Mouse (Mus musculus) kidney, postnatal 14 days (tissue): ENCODE results near the gene Clip2.

Experiments
- DNase-seq: peaks from one replicate; pipeline ENCODE4 v3.0.0; 2022; ENCODE audit warnings: mixed read lengths

Clip2 gene

DNA sequence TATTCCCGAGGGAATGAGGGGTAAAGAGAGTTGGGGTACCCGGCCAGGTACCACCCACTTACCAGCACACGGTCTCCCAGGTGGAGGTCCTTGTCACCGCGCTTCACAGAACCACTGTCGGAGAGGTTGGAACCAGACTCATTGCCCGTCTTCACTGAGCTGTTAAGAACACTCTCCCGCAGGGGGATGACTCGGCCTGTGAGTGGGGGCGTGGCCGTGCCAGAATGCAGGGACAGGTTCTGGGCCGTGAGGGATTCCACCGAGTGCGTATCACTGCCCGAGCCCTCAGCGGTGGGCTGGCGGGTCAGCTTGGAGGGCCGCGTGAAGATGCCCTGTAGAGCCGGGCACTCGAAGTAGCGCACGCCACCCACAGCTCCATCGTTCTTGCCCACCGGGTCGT is 29.7 kb downstream of the Clip2 start:
- no peak for DNase-seq

DNA sequence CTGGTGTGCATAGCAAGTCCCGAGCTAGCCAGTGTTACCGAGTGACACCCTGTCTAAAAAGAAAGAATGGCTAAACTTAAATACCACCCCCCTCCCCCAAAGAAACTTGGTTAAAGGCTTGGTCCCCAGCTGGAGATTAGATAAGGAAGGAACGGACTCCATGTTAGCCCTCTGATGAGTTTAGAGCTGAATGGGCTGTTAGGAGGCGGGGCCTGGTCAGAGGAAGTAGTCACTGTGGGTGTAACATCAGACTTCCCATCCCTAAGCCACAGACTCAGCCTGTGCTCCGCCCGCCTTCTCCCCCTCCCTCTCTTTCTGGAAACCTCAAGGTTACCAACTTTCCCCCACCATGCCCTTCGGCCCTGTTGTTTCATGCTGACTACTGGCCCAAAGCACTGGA is 30.4 kb downstream of the Clip2 start:
- DNase-seq, result no peak

DNA sequence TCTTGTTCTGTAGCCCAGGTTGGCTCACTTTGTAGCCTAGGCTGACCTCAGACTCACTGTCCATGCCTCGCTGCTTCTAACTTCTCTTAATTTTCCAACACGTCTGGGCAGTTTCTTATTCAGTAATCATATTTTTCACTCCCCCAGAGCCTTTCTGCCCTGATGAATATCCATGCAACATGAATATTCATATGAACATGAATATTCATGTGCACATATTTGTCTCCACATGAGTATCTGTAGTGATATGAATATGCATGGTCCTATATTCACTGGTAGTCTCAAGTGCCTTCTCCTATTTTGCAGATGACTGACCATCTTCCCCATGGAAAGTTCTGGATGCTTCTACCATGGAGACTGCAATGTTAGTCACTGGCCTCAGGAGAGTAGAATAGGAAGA is 31.1 kb downstream of the Clip2 start:
- no peak for DNase-seq

DNA sequence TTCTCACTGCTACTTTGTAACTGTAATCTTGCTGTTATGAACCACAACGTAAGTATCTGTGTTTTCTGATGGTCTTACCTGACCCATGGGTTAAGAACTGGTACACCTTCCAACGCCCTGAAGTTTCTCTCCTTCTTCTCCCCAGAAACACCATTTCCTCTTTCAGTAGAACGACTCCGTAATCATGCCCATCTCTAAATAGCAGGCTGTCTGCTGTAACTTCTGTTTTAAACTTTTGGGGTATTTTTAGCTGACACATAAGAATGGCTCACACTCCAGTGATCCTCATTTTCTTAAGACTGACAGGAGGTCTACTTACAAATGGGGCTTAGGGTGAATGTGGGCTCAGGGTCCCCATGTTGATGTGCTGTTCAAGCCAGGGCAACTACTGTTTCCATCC is 32.1 kb downstream of the Clip2 start:
- DNase-seq, result no peak

DNA sequence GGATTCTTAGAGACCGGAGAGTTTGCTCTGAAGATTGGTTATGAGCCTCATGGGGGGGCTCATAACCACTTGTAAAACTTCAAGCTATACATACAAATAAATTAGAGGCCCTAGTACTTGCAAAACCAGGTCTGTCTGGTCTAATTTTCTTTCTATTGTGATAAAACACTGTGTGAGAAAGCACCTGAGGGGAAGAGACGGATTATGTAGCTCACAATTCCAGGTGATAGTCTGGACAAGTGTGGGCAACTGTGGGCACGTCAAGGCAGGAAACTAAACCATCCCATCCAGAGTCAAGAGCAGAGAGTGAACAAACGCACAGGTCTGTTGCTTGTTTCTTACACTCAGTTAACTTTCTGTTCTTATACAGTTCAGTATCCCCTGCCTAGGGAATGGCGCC is 32.8 kb downstream of the Clip2 start:
- DNase-seq, result no peak

DNA sequence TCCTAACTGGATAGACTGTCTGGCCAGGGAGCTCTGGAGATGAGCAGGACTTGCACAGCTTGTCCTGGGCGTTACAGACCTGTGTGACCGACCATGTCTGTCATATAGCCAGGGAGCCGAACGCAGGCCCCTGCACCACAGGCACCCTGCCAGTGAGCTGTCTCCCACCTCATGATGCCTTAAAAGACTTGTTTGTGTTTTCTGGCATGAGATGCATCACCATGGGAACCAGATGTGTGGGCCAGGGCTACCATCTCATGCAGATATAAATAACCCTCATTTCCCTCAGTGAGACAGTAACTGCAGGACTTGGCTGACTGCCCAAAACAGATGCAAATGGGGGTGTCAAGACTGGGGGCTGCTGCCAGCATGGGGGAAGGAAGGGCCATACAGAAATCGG is 40.1 kb downstream of the Clip2 start:
- DNase-seq, result no peak

DNA sequence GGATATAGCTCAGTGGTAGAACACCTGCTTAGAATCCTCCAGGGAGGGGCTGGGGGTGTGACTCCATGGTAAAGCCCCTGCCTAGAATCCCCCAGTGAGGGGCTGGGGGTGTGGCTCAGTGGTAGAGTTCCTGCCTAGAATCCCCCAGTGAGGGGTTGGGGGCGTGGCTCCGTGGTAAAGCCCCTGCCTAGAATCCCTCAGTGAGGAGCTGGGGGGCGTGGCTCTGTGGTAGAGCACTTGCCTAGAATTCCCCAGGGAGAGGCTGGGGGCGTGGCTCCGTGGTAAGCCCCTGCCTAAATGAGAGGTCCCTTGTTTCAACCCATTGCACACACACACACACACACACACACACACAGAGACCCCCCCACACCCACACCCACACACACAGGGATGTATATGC is 42.0 kb downstream of the Clip2 start:
- DNase-seq, result no peak

DNA sequence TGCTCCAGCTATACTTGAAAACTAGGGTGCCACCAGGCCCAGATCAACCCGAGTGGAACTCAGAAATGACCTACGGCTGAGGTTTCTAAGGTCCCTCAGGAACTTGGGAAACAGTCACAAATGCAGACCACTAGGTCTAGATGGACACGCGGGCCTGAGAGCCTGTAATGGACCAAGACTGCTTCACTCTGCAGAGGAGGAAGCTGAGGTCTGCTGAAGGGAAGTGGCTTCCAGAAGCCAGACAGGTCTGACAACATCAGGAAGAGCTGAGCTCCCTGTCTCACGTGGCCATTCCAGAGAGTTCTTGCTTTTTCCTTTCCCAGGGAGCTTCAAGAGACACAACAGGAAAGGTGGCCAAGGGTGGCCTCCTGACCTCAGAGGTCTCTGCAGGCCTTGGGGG is 43.3 kb downstream of the Clip2 start:
- DNase-seq, result no peak

DNA sequence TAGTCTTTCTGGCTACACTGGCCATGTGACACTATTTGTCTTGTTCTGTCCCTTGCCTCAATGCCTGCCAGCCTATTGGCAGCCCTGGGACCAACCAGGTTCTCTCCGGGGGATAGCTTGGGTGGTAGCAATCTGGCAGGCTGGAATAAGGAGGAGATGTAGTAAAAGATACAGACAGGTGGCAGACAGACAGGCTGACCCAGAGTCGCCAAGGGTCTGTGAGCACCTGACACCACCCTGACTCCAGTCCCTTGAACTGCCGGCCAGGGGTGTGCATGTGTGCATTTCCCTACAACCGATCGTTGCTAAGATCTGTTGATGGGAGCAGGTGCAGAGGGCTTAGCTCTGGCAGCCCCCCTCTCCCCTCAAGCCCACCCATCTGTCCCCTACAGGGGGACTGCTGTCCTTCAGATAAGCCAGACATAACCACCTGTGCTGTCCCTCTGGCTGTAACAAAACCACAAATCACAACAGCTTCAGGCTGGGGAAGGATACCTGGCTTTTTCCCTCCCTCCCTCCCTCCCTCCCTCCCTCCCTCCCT is 44.3 kb downstream of the Clip2 start:
- no peak for DNase-seq

DNA sequence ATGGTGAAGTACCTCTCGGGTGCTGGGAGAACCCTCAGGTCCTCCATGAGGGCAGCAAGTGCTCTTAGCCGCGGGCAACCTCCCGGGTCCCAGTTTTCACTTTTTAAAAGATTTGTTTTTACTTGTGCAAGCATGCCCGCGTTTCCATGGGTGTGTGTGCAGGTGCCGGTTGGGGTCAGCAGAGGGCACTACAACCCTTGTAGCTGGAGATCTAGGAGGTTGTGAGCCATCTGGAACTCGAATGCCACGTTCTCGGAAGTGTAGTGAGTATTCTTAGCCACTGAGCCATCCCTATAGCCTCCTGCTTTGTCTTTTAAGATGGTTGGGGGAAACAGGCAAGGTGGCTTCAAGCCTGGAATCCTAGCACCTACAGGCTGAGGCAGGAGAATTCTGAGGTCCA is 44.9 kb downstream of the Clip2 start:
- DNase-seq, result peak; percentile 74

DNA sequence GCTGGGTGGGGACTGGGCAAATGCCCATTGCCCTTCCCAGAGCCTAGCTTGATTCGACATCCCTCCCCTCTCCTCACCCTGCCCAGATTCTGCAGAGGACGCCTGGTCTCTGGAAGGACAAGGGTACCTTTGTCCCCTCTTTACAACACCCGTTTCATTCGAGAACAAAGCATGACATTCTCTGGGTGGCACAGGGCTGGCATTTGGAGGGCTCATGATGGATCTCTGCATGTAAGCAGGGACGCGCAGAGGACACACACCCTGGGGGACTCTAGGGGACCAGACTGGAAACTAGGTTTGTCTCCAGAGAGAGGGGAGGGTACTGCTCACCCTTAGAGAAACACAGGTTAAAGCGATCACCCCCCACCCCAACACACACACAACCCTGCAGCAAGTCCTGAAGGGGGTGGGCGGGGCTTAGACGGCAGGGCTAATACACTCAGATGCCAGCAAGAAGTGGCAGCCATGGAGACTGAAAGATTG is 46.4 kb downstream of the Clip2 start:
- no peak for DNase-seq

DNA sequence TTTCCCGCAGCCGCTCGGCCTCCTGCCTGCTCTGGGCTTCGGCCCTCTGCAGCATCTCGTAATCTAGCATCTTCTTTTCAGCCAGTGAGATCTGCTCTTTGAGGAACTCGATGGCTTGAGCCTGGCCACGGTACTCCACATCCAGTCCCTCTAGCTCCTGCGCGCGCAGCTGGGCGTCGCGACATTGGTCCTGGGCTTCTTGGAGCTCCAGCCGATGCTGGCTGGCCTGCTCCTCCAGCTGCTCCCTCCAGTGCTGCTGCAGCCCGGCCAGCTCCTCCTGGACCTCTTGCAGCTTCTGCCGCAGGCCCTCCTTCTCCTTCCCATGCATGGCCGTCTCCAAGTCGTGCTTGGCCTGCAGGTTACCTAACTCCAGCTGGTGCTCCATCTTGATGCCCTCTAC is 49.6 kb downstream of the Clip2 start:
- no peak for DNase-seq

DNA sequence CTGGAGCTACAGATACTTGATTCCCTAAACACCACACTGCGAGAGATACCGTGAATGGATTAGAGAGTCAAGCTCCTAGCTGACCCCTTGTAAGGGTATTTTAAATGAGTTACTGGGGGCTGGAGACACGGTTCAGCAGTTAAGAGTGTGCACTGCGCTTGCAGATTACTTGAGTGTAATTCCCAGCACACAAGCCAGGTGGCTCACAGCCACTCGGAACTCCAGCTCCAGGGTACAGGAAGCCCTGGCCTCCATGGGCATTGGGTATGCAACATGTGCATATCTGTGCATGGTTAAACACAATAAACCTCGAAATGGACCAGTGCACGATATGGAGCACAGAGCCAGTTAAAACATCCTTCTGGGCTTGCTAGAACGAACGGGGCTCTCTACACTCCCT is 50.8 kb downstream of the Clip2 start:
- DNase-seq, result peak; percentile 32

DNA sequence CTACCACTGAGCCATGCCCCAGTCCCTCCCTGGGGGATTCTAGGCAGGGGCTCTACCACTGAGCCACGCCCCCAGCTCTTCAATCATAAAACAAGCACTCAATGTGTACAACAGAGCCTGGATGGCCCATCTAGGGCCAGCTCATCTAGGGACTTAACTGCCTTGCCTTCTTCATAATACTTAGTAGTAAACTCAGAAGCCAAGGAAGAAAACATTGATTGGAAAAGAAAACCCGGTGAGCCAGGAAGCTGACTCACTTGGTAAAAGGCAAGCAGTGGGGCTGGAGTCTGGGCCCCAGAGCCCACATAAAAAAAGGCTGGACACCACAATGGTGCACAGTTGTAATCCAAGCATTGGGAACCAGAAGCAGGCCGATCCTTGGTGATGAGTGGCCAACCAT is 51.6 kb downstream of the Clip2 start:
- no peak for DNase-seq

DNA sequence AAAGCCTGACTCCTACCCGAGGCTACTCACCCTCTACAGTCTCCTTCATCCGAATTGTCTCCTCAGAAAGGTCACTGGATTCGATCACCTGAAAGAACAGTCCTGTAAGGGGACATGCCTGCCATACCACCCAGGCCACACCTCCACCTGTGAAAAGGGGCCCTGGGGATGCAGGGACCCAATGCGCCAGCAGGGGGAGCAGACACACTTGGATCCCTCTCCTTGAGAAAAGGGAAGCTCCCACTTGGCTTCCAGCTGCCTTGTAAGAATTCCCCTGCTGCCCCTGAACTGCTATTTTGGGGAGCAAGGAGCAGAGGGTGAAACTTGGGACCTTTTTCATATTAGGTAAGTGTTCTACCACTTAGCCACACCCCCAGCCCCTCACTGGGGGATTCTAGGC is 52.2 kb downstream of the Clip2 start:
- peak; percentile 69 for DNase-seq

DNA sequence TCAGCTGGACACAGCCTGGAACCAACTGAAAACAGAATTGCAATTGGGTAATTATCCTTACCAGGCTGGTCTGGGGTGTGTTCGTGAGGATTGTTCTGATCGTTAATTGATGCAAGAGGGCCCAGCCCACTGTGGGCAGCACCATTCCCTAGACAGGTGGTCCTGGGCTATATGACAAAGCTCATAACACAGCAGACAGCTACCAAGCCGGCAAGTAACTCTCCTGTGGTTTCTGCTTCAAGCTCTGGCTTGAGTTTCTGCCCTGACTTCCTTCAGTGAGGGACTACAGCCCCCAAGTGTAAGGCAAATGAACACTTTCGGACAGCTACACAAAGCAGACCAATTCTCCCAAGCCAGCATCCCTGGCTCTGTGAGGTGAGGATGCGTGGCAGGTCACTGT is 55.2 kb downstream of the Clip2 start:
- DNase-seq, result no peak

DNA sequence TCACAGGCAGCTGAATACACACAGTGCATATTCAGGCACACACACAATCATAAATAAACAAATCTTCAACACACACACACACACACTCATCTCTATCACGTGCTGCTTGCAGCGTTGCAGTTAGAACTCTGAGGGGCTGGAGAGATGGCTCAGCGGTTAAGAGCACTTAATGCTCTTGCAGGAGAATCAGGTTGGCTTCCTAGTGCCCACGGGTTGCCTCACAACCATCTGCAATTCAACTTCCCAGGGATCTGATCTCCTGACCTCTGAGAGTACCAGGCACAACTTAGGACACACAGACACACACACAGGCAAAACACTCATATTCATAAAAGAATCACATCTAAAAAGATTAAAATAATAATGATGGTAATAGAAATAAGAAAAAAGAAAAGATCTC is 56.4 kb downstream of the Clip2 start:
- DNase-seq, result no peak

DNA sequence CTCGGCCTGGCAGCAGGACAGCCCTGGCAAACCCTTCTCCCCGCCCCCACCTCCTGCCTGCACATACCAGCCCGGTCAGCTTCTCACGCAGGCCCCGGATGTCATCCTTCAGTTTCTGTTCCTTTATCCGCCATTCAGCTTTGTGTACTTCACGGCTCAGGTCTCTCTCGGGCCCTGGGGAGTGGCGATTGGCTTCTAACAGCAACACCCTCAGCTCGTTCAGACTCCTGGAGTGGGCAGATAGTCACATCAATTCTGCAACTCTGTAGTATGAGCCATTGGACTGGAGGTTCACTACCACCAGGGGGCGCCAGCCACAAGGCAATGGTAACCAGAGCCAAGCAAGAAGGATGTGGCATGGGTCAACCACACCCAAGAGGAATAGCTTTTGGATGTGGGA is 58.1 kb downstream of the Clip2 start:
- peak; percentile 91 for DNase-seq

DNA sequence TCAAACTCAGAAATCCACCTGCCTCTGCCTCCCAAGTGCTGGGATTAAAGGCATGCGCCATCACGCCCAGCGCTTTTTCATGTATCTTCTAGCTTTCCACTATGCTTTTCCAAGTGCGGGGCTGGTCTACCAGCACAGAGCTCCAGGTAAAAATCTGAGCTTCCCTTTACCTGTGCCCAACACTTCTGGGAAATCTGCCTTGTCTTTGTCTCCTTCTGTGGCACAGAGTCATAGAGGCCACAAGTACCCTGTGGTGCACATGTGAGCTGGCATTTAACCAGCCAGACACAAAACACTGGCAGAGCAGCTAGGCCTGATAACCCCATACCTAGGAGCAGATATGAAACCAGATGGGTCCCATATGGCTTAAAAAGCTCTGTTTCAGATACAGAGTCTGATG is 59.3 kb downstream of the Clip2 start:
- no peak for DNase-seq

DNA sequence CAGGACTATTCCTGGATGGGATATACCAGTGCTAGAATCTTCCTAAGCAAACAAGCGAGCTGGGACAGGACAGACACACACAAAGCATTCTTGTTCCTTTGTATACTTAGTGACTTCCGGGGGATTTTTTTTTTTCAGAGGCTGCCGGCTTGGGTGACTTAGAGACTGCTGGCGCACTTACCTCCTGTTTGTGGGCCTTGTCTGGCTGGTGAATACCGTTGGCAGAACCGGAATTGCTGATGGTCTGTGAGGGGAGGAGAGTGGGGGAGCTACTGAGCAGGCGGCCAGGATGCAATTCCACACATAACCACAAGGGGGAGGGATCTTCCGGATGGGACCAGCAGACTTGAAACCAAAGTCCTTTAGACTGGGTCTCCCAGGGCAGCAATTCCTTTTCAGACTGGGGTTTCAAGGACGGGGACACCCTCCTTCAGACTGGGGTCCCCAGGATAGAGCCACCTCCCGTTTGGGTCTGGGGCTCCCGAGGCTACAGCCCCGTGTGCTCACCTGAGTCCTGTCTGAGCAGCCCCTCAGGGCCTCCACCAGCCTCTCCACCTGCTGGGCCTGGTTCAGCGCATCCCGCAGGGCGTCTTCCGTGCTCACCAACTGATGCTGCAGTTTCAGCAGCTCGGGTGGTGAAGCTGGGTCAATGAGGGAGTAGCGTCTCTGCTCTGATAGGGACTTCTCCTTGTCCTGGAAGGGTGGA is 60.4 kb downstream of the Clip2 start:
- peak; percentile 88 for DNase-seq

DNA sequence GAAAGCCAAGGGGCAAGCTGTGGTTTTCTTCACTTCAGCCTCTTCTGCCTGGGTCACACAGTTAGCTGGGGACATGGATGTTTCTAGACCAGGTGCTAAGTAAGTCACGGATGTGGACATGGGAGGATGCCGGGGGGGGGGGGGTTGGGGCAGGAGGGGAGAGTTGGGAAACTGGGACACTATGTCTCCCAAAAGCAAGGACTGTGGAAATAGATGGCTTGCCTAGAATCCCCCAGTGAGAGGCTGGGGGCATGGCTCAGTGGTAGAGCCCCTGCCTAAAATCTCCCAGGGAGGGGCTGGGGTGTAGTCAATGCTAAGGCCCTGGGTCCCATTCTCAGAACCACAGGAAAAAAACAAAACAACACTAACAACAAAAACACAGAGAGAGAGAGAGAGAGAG is 61.0 kb downstream of the Clip2 start:
- DNase-seq, result no peak

DNA sequence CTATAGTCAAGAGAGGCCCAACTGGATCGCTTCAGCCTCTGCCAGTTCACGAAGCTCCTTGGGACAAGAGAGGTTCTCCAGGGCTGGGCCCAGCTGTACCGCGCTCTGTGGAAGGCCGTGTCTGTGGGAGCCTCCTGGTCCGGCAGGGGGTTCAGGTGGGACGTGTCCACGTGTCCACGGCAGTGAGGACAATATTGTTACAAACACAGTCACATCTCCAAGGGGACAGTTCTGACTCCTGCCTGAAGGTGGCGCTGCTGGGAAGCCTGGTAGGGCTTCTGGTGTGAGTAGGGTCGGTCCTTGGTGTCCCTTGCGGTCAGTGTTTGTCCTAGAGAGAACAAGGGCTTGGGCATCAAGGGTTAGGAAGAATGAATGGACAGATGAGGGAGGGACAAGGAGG is 61.8 kb downstream of the Clip2 start:
- DNase-seq, result no peak

DNA sequence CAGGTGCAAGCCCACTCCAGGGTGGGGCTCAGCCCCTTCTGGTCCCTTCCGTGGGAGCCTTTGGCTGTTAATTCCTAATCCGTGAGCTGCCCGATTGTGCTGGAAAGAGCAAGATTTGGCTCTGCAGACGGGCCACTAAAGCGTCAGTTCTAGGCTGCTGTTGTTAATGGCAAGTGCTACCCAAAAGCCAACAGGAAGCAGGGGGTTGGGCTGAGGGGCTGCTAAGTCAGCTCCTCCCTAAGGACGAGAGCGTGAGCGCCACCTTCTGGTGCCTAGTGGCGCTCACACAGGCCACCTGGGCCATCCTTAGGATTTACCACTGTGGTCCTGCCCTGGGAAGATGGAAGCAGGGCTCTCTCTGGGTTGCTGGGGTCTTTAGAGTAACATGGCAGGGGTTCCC is 62.7 kb downstream of the Clip2 start:
- peak; percentile 40 for DNase-seq

DNA sequence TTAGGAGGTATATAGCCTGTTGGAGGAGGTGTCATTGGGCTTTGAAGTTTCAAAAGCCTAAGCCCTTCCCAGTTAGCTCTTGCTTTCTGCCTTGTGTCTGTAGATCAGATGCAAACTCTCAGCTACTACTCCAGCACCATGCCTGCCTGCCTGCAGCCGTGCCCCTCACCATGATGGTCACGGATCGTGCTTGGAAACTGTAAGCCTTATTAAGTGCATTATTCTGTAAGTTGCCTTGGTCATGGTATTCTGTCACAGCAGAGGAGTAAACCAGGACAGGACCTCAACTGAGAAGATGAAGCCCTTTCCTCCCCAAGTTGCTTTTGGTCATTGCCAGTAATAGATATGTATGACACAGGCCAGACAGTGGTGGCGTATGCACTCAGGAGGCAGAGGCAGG is 63.6 kb downstream of the Clip2 start:
- no peak for DNase-seq

DNA sequence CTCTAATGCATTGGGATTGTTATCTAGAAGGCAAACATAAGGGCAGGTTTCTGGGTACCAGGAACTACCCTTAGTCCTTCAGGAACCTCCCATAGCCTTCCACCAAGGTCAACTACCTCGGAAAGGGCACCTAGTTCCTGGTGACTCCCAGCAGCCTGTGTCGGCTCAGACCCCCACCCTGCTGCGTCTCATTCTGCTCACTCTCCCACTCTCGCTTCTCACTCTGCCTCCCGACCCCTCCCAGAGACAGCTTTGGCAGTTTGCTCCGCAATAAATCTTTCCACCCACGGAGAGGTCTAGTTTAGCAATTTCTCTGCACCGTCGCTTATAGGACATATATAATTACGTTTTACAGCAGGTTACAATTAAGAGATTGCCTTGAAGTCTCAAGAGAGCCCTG is 64.2 kb downstream of the Clip2 start:
- no peak for DNase-seq
